Mouse (Mus musculus): ENCODE results near the gene Mcpt8. TPM values are rescaled to one million over a fixed set of nuclear protein-coding genes. Genes with fewer than 3 reads are reported as not detected.
"Not testable (repeated sequence)": the region's sequence is repeated elsewhere in the genome, so short reads cannot be mapped to it uniquely, and the experiment has no call there.

Mcpt8 gene
- polyA plus RNA-seq (2015; fragmentation: Nextera tagmentation; extraction: Ambion mirVana), result 0.27 and 0.38 TPM in 2 replicates

DNA sequence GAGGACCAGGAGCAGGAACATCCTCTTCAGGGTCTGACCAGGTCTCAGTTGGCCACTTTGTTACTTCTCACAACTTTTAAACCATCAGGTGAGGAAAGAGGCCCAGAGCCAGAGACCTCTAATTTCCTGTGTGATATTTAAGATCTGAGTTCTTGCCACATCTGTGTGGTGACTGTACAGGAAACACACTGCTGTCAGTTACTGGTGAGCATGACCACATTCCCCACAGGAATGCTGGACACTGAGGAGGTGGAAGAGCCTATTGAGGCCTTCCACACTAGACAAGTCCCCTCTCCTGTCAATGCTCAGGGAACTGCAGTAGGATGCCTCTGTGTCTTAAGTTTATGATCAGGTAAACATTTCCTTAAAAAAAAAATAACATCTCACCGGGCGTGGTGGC is at the start of gene Mcpt8:
Gene Mcpt8 (minus strand): TSS at position 107 of the 400 bp plus-strand sequence.
- WGBS, result 96% methylated on average over 2 of the region's 2 CpGs
- no peak for ATAC-seq (replicated peaks; ENCODE audit: low FRiP score)
- no peak within 1 kb of the TSS for H3K27ac ChIP-seq

DNA sequence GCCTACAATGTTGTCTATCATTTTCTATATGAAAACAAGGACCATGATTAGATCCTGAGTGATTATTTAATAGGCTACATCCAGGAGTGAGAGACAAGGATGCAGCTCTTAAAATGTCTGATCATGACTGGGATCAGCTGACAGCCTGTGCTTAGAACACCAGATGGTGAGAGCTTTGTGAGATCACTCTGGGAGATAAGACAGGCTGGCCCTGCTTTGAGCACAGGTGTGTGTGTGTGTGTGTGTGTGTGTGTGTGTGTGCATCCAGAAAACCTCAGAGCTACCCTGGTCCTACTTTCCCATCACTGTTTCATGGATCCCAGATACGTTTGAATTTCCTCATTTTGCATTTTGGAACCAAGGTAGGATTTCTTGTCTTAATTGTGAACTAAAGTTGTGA is 48.6 kb upstream of the Mcpt8 start:
- ATAC-seq (replicated peaks; ENCODE audit: low FRiP score); H3K36me3 ChIP-seq; H3K4me3 ChIP-seq (replicated peaks); H3K27ac ChIP-seq; H3K27me3 ChIP-seq; H3K4me1 ChIP-seq; H3K9me3 ChIP-seq (replicated peaks); H3K4me2 ChIP-seq; H3K9ac ChIP-seq: not testable (repeated sequence)
- WGBS, result 90% methylated on average over 1 of the region's 1 CpGs

More for the DNA sequence above, at the start of gene Mcpt8:
- no peak within 1 kb of the TSS for H3K4me3 ChIP-seq (replicated peaks)
- H3K27me3 ChIP-seq, result no peaks in the 10 kb centered on the region
- no peaks in the 10 kb centered on the region for H3K4me1 ChIP-seq
- H3K9me3 ChIP-seq (replicated peaks), result no peaks in the 10 kb centered on the region
- no peaks in the 10 kb centered on the region for H3K36me3 ChIP-seq
- H3K4me2 ChIP-seq, result no peak within 1 kb of the TSS
- H3K9ac ChIP-seq, result no peak within 1 kb of the TSS

DNA sequence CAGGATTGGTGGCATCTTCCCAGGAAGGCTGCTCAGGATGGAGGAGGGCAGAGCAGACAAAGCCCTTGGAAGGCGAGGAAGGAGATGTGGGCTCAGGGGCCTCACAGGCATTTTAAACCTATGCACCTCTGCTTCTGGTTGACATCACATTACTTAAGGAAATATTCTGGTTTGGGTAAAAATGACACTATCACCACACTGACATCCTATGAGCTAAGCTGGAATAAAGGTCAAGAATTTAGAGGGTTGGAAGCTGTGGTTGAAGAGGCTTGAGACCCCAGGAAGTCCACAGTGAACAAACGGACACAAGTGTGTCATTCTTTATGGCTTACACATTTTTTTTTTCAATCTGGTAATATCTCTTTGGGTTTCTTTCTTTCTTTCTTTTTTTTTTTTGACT is 47.4 kb upstream of the Mcpt8 start, which contains the start of gene Gzmd:
Gene Gzmd (minus strand): TSS at position 101 of the 400 bp plus-strand sequence.
- not testable (repeated sequence) for H3K9ac ChIP-seq, H3K27ac ChIP-seq
- 72% methylated on average over 2 of the region's 2 CpGs for WGBS

DNA sequence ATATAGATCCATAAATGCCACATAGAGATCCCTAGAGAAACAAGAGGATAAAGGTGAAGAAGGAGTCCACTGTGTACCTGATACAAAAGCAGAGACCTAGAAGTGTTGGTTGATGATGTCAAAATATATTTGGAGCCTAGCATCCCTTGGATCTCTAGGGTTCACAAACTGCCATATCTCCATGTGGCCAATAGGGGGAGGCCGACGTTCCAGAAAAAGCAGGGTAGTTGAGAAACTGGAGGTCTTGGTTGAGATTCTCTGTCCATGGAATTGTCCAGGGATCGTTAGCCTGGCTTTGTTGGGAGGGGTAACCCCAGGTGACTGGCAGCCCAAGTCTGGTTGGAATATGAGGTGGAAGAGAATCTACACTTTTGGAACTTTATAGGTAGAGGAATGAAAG is 43.3 kb upstream of the Mcpt8 start:
- Histone ChIP-seq H3K9me3 (replicated peaks) (no peaks in the 10 kb centered on the region), H3K4me2 (no peak overlapping the region), H3K9ac (no peak overlapping the region), H3K4me1 (no peaks in the 10 kb centered on the region), H3K36me3 (no peaks in the 10 kb centered on the region), H3K4me3 (replicated peaks) (no peak overlapping the region), H3K27ac (no peak overlapping the region), H3K27me3 (no peaks in the 10 kb centered on the region)
- 55% methylated on average over 3 of the region's 3 CpGs for WGBS
- ATAC-seq (replicated peaks; ENCODE audit: low FRiP score), result no peak

More for the DNA sequence above, 47.4 kb upstream of the Mcpt8 start, which contains the start of gene Gzmd:
- not testable (repeated sequence) for H3K27me3 ChIP-seq; H3K4me1 ChIP-seq; ATAC-seq (replicated peaks; ENCODE audit: low FRiP score); H3K4me2 ChIP-seq; H3K36me3 ChIP-seq; H3K4me3 ChIP-seq (replicated peaks); H3K9me3 ChIP-seq (replicated peaks)

DNA sequence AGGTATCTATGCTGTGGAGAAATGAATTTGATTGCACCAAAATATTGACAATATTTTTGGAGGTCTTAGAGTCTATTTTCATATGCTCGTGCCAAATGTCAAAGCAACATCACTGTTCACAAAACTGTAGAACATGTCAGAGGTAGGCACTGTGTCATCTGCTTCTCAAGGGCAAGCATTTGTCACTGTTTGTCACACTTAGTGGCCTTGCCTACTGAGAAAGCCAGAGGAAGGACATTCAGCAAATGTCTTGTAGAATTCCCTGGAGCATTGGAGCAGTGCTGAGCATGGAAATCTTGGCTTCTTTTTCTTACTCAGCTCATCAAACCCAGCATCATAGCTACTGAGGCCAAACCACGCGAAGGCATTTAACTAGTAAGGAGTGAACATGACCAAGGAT is 38.4 kb upstream of the Mcpt8 start:
- Histone ChIP-seq H3K9ac (no peak overlapping the region), H3K27ac (no peak overlapping the region), H3K4me3 (replicated peaks) (no peak overlapping the region), H3K36me3 (no peaks in the 10 kb centered on the region), H3K4me1 (no peaks in the 10 kb centered on the region), H3K9me3 (replicated peaks) (no peaks in the 10 kb centered on the region), H3K4me2 (no peak overlapping the region), H3K27me3 (no peaks in the 10 kb centered on the region)
- WGBS, result 83% methylated on average over 3 of the region's 3 CpGs
- ATAC-seq (replicated peaks; ENCODE audit: low FRiP score), result no peak

GRCm38 (mm10) chr14:56120525-56120924 is 35.5 kb upstream of the Mcpt8 start, which contains the start of gene Gzme:
Gene Gzme, minus strand, starts transcription at chr14:56120625.
- Histone ChIP-seq H3K4me1 (no peaks in the 10 kb centered on the region), H3K27me3 (no peaks in the 10 kb centered on the region), H3K27ac (no peak within 1 kb of the TSS), H3K9ac (no peak within 1 kb of the TSS), H3K4me2 (no peak within 1 kb of the TSS), H3K4me3 (replicated peaks) (no peak within 1 kb of the TSS), H3K9me3 (replicated peaks) (no peaks in the 10 kb centered on the region), H3K36me3 (no peaks in the 10 kb centered on the region)
- ATAC-seq (replicated peaks; ENCODE audit: low FRiP score), result no peak

- WGBS, result 93% methylated on average over 33 of the region's 33 CpGs
- ATAC-seq (replicated peaks; ENCODE audit: low FRiP score); H3K9ac ChIP-seq; H3K9me3 ChIP-seq (replicated peaks); H3K27ac ChIP-seq; H3K4me3 ChIP-seq (replicated peaks); H3K36me3 ChIP-seq; H3K4me2 ChIP-seq; H3K27me3 ChIP-seq; H3K4me1 ChIP-seq: not testable (repeated sequence)
These were observed 30.6 kb upstream of the Mcpt8 start for GRCm38 (mm10) chr14:56115531-56116310.

DNA sequence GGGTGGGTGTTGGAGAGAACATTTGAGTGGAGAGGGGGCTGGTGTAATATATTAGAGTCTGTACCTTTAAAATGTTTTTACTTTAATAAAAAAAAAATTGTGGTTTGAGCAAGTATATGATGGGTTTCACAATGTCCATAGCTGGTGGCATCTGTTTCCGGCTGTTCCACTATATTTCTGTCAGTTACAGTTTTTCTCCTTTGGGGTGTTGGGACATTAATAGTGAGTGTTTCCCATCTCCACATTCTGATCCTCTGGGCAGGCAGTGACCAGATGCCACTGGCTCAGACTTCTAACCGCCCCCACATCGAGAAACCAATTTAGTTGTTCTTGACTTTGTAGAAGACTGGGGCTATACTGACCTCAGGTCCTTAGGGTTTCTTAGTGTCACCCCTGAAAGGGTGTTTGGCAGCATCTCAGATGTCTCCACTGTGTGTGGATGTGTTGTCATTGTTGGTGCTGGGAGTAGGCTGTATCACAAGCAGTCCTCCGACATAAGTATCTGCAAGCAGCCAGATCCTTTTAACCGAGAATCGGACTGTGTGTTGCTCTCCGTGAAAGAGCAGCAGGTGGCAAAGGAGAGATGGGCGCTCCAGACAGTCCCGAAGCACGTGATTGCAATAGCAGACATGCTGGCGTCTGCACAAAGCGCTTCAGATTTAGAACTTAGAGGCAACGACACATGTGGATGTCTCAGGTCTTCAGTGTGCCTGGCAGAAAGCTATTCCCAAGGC is 20.5 kb upstream of the Mcpt8 start:
- Histone ChIP-seq H3K4me1 (no peaks in the 10 kb centered on the region), H3K4me2 (no peak overlapping the region), H3K9ac (no peak overlapping the region), H3K27me3 (no peaks in the 10 kb centered on the region), H3K36me3 (no peaks in the 10 kb centered on the region), H3K9me3 (replicated peaks) (no peaks in the 10 kb centered on the region), H3K27ac (no peak overlapping the region), H3K4me3 (replicated peaks) (no peak overlapping the region)
- ATAC-seq (replicated peaks; ENCODE audit: low FRiP score), result no peak
- WGBS, result 85% methylated on average over 13 of the region's 13 CpGs

DNA sequence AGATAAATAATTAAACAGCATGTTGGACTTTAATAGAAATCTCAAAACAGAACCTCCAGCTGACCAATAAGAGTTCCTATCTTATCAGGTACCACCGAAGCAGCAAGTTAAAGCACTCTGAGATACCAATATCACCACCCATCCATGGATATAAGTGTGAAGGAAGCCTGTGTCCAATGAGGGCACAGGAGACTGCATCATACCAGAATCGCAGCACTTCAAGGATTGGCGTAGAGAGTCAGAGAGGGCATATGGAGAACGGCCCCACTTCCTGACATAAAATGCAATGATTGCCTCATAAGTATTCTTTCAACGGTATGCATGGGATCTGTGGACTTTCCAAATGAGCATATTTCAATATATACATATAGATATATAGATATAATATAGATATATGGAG is 19.9 kb upstream of the Mcpt8 start:
- Histone ChIP-seq H3K9ac (no peak overlapping the region), H3K9me3 (replicated peaks) (no peaks in the 10 kb centered on the region), H3K4me1 (no peaks in the 10 kb centered on the region), H3K4me3 (replicated peaks) (no peak overlapping the region), H3K36me3 (no peaks in the 10 kb centered on the region), H3K27ac (no peak overlapping the region), H3K27me3 (no peaks in the 10 kb centered on the region), H3K4me2 (no peak overlapping the region)
- ATAC-seq (replicated peaks; ENCODE audit: low FRiP score), result no peak
- 85% methylated on average over 5 of the region's 5 CpGs for WGBS

DNA sequence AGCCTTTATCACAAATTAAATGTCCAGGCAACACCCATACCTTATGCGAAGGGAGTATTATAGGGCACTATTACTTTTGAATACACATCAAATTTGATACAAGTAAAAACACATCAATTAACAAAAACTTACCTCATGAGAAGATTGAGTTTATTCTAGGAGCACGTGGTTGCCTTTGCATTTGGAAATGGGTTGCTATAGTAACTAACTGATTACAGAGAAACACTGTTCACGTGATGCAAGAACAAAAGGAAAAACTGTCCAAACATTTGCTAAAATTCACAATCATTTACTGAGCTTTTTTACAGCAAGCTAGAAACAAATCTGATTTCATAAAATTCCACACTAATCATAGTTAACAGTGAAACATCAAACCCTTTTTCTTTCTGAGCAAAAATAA is 18.4 kb upstream of the Mcpt8 start:
- Histone ChIP-seq H3K27me3 (no peaks in the 10 kb centered on the region), H3K9ac (no peak overlapping the region), H3K9me3 (replicated peaks) (no peaks in the 10 kb centered on the region), H3K4me3 (replicated peaks) (no peak overlapping the region), H3K36me3 (no peaks in the 10 kb centered on the region), H3K4me1 (no peaks in the 10 kb centered on the region), H3K27ac (no peak overlapping the region), H3K4me2 (no peak overlapping the region)
- ATAC-seq (replicated peaks; ENCODE audit: low FRiP score), result no peak
- 76% methylated on average over 3 of the region's 3 CpGs for WGBS

DNA sequence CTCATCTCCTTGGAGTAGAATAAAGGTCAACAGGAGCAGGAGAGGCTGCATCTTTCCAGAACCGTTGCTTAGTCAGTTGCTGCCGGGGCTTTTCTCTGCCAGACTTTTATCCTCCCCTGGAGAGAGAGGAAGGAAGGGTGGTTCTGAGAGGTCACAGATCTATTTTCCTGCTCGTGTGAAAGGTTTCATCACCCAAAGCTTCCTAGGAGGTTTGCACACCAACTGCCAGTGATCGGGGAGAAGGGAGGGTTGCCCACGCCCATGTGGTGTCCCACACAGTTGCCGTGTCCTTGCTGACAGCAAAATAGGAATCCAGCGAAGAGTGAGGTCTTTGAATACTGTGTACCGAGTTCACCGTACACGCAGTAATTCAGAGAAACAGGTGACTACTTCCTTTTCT is 17.3 kb upstream of the Mcpt8 start, which contains the start of gene Ctsg:
Gene Ctsg (minus strand): TSS at position 189 of the 400 bp plus-strand sequence.
- Histone ChIP-seq H3K36me3 (no peaks in the 10 kb centered on the region), H3K9ac (no peak within 1 kb of the TSS), H3K4me2 (no peak within 1 kb of the TSS), H3K27ac (no peak within 1 kb of the TSS), H3K4me1 (no peaks in the 10 kb centered on the region), H3K27me3 (no peaks in the 10 kb centered on the region), H3K4me3 (replicated peaks) (no peak within 1 kb of the TSS), H3K9me3 (replicated peaks) (no peaks in the 10 kb centered on the region)
- 71% methylated on average over 10 of the region's 10 CpGs for WGBS
- no peak for ATAC-seq (replicated peaks; ENCODE audit: low FRiP score)

GRCm38 (mm10) chr14:56098940-56099339 is 13.9 kb upstream of the Mcpt8 start:
- H3K4me3 ChIP-seq (replicated peaks), result no peak overlapping the region
- no peak overlapping the region for H3K27ac ChIP-seq
- H3K9me3 ChIP-seq (replicated peaks), result no peaks in the 10 kb centered on the region
- no peaks in the 10 kb centered on the region for H3K4me1 ChIP-seq
- 80% methylated on average over 4 of the region's 4 CpGs for WGBS
- H3K4me2 ChIP-seq, result no peak overlapping the region
- H3K27me3 ChIP-seq, result no peaks in the 10 kb centered on the region
- H3K36me3 ChIP-seq, result no peaks in the 10 kb centered on the region
- ATAC-seq (replicated peaks; ENCODE audit: low FRiP score), result no peak
- H3K9ac ChIP-seq, result no peak overlapping the region

Measured in kidney, embryonic 15.5 days (tissue).